Mouse (Mus musculus): ENCODE measurements around the gene Banp. TPM values are rescaled to one million over a fixed set of nuclear protein-coding genes. Genes with fewer than 3 reads are reported as not detected.

The Banp gene
- total and polyA plus RNA-seq, 3 experiments = 19.2 to 28.4 TPM; not detected in 1

DNA sequence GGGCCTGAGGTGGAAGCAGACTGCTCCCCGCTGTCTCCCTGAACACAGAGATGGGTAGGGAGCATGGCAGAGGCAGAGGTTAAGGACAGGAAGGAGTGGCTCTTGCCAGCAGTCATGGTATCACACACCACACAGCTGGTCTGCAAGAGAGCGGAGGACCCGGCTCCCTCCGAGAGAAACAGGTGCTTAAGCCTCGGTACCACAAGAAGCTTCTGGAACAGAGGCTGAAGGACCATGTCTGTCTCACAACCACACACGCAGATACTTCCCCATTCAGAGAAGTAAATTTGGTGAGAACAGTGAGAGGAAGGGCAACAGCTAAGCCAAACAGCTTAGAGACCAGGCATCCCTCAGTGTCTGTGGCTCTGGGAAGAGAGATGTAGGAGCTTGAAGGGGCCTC lies 38.1 kb upstream of the Banp start:
- no peak overlapping the region for H3K4me3 ChIP-seq (ENCODE audit: control insufficient read depth in 1 of 2, insufficient read depth in 1 of 2, low read depth in 2 of 2, low read length in 2 of 2)
- H3K27me3 ChIP-seq (ENCODE audit: control insufficient read depth in 1 of 2, insufficient read depth in 2 of 2, low read length in 2 of 2) = no peaks in the 10 kb centered on the region
- H3K9me3 ChIP-seq (replicated peaks; ENCODE audit: insufficient read depth, low read length) = no peaks in the 10 kb centered on the region
- H3K36me3 ChIP-seq (ENCODE audit: control insufficient read depth in 1 of 2, insufficient read depth in 2 of 2, low read length in 2 of 2) = peaks cover 0 to 9% of the 10 kb centered on the region in 2 experiments; a peak in 2 of 4 replicates
- peaks cover 8 to 15% of the 10 kb centered on the region in 2 experiments for H3K4me1 ChIP-seq (ENCODE audit: control insufficient read depth in 1 of 2, insufficient read depth in 2 of 2, low read length in 2 of 2)
- H3K27ac ChIP-seq (ENCODE audit: control insufficient read depth, low read depth, low read length) = no peak overlapping the region
- H3K79me2 ChIP-seq (ENCODE audit: control insufficient read depth, insufficient read depth, low read length, poor library complexity) = peaks cover 10% of the 10 kb centered on the region
- TF ChIP-seq BHLHE40 (IDR thresholded peaks at IDR 0.05; ENCODE audit: borderline replicate concordance, low read depth, low read length) (no peak), MXI1 (IDR thresholded peaks at IDR 0.05; ENCODE audit: low read depth, low read length) (no peak), ZNF384 (IDR thresholded peaks at IDR 0.05; ENCODE audit: low read depth, low read length) (no peak), ZMIZ1 (IDR thresholded peaks at IDR 0.05; ENCODE audit: low read depth, low read length) (no peak), MYB (IDR thresholded peaks at IDR 0.05; ENCODE audit: low read depth, low read length) (no peak), ZC3H11A (IDR thresholded peaks at IDR 0.05; ENCODE audit: low read depth, low read length) (no peak), CTCF (IDR thresholded peaks at IDR 0.05 in 2 of 3, conservative IDR thresholded peaks at IDR 0.05 in 1 of 3; ENCODE audit: control insufficient read depth in 1 of 3, insufficient read depth in 1 of 3, low read depth in 2 of 3, low read length in 3 of 3, poor library complexity in 1 of 3, severe bottlenecking in 1 of 3) (no peak), SIN3A (IDR thresholded peaks at IDR 0.05; ENCODE audit: low read length) (no peak), POLR2A (IDR thresholded peaks at IDR 0.05; ENCODE audit: control insufficient read depth in 1 of 2, insufficient read depth in 1 of 2, low read depth in 1 of 2, low read length in 2 of 2, poor library complexity in 1 of 2) (no peak), ZKSCAN1 (IDR thresholded peaks at IDR 0.05; ENCODE audit: low read depth, low read length) (no peak), TAL1 (IDR thresholded peaks at IDR 0.05; ENCODE audit: low read length) (no peak), POLR2AphosphoS2 (IDR thresholded peaks at IDR 0.05; ENCODE audit: low read length) (no peak), NRF1 (IDR thresholded peaks at IDR 0.05; ENCODE audit: insufficient read depth, low read depth, low read length, poor library complexity, severe bottlenecking) (no peak), USF2 (IDR thresholded peaks at IDR 0.05; ENCODE audit: borderline replicate concordance in 1 of 2, insufficient read depth in 1 of 2, low read depth in 1 of 2, low read length in 2 of 2) (no peak)
- H3K9ac ChIP-seq (ENCODE audit: control insufficient read depth, low read depth, low read length, poor library complexity, severe bottlenecking) = no peak overlapping the region
- peak; percentile 50 for DNase-seq (ENCODE audit: low read depth, low spot score)

DNA sequence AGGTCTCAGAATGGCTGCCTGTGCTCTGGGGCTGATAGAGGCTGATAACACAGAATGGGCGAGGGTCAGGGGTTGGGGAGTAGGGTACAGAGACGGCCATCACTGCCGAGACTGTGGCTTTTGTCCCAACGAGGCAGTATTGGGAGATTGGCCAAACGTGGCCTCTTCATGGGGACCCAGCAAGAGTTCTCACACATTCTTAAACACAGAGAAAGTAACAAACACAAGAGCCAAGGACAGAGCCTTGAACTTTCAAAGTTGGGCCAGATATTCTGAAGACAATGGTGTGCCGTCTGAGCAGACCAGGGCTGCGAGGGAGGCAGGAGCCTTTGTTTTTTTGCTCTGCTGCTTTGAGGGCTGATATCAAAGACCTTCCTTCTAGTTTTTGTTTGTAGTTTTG lies 37.6 kb upstream of the Banp start:
- Histone ChIP-seq H3K4me1 (ENCODE audit: control insufficient read depth in 1 of 2, insufficient read depth in 2 of 2, low read length in 2 of 2) (peaks cover 8 to 15% of the 10 kb centered on the region in 2 experiments), H3K4me3 (ENCODE audit: control insufficient read depth in 1 of 2, insufficient read depth in 1 of 2, low read depth in 2 of 2, low read length in 2 of 2) (no peak overlapping the region), H3K27ac (ENCODE audit: control insufficient read depth, low read depth, low read length) (no peak overlapping the region), H3K36me3 (ENCODE audit: control insufficient read depth in 1 of 2, insufficient read depth in 2 of 2, low read length in 2 of 2) (peaks cover 0 to 9% of the 10 kb centered on the region in 2 experiments; a peak in 2 of 4 replicates), H3K79me2 (ENCODE audit: control insufficient read depth, insufficient read depth, low read length, poor library complexity) (peaks cover 4% of the 10 kb centered on the region), H3K9ac (ENCODE audit: control insufficient read depth, low read depth, low read length, poor library complexity, severe bottlenecking) (no peak overlapping the region), H3K27me3 (ENCODE audit: control insufficient read depth in 1 of 2, insufficient read depth in 2 of 2, low read length in 2 of 2) (no peaks in the 10 kb centered on the region), H3K9me3 (replicated peaks; ENCODE audit: insufficient read depth, low read length) (no peaks in the 10 kb centered on the region)
- TF ChIP-seq ELF1 (IDR thresholded peaks at IDR 0.05; ENCODE audit: low read depth, low read length) (no peak), TBP (IDR thresholded peaks at IDR 0.05; ENCODE audit: low read depth, low read length) (no peak), POLR2A (IDR thresholded peaks at IDR 0.05; ENCODE audit: control insufficient read depth in 1 of 2, insufficient read depth in 1 of 2, low read depth in 1 of 2, low read length in 2 of 2, poor library complexity in 1 of 2) (no peak), POLR2AphosphoS2 (IDR thresholded peaks at IDR 0.05; ENCODE audit: low read length) (no peak), CTCF (IDR thresholded peaks at IDR 0.05 in 2 of 3, conservative IDR thresholded peaks at IDR 0.05 in 1 of 3; ENCODE audit: control insufficient read depth in 1 of 3, insufficient read depth in 1 of 3, low read depth in 2 of 3, low read length in 3 of 3, poor library complexity in 1 of 3, severe bottlenecking in 1 of 3) (no peak), CHD1 (IDR thresholded peaks at IDR 0.05; ENCODE audit: low read depth, low read length) (no peak), MAFK (IDR thresholded peaks at IDR 0.05; ENCODE audit: borderline replicate concordance, low read depth, low read length) (no peak), ETS1 (IDR thresholded peaks at IDR 0.05; ENCODE audit: low read depth, low read length) (no peak), USF2 (IDR thresholded peaks at IDR 0.05; ENCODE audit: borderline replicate concordance in 1 of 2, insufficient read depth in 1 of 2, low read depth in 1 of 2, low read length in 2 of 2) (no peak), RCOR1 (IDR thresholded peaks at IDR 0.05; ENCODE audit: low read depth, low read length) (no peak), MXI1 (IDR thresholded peaks at IDR 0.05; ENCODE audit: low read depth, low read length) (no peak), GABPA (IDR thresholded peaks at IDR 0.05; ENCODE audit: low read depth, low read length) (no peak), JUND (IDR thresholded peaks at IDR 0.05; ENCODE audit: low read depth, low read length) (no peak), GATA1 (IDR thresholded peaks at IDR 0.05; ENCODE audit: low read depth, low read length) (no peak), BHLHE40 (IDR thresholded peaks at IDR 0.05; ENCODE audit: borderline replicate concordance, low read depth, low read length) (no peak)
- DNase-seq (ENCODE audit: low read depth, low spot score) = no peak
